Mouse (Mus musculus) intestine, embryonic 14.5 days (tissue): ENCODE measurements around the gene Ift122. TPM values are rescaled to one million over a fixed set of nuclear protein-coding genes. Genes with fewer than 3 reads are reported as not detected.
"Not testable (repeated sequence)": the region's sequence is repeated elsewhere in the genome, so short reads cannot be mapped to it uniquely, and the experiment has no call there.

ENCODE experiments used
- ATAC-seq: fragments of 200-750 bp; cut with Nextera tagmentation; replicated peaks from 2 replicates; pipeline ENCODE4 v1.8.0; 2017; ENCODE audit warnings: low read depth, moderate number of reproducible peaks, moderate TSS enrichment, moderate library complexity; ENCODE audit not compliant: low FRiP score, low TSS enrichment
- DNase-seq: peaks from one replicate; pipeline ENCODE4 v3.0.0-alpha.2; 2018; ENCODE audit warnings: low spot score
- H3K27ac ChIP-seq: fragments of 300-500 bp; sonication (generic); 2 replicates; pipeline ENCODE4 v1.5.1; 2014; ENCODE audit warnings: low read depth, mild to moderate bottlenecking, control low read depth
- H3K27me3 ChIP-seq: fragments of 300-500 bp; sonication (generic); replicated peaks from 2 replicates; pipeline ENCODE4 v1.6.1; 2014; ENCODE audit warnings: low read length, control low read depth; ENCODE audit not compliant: control insufficient read depth, insufficient read depth
- H3K36me3 ChIP-seq: fragments of 300-500 bp; sonication (generic); 2 replicates; pipeline ENCODE4 v1.6.1; 2014; ENCODE audit warnings: low read length, control low read depth; ENCODE audit not compliant: control insufficient read depth, insufficient read depth
- H3K4me1 ChIP-seq: fragments of 300-500 bp; sonication (generic); replicated peaks from 2 replicates; pipeline ENCODE4 v1.6.1; 2014; ENCODE audit warnings: low read length, control low read depth, mixed read lengths; ENCODE audit not compliant: control insufficient read depth, insufficient read depth
- H3K4me2 ChIP-seq: fragments of 300-500 bp; sonication (generic); 2 replicates; pipeline ENCODE4 v1.6.1; 2014; ENCODE audit warnings: low read length
- H3K4me3 ChIP-seq: fragments of 300-500 bp; sonication (generic); 2 replicates; pipeline ENCODE4 v1.5.1; 2014; ENCODE audit warnings: low read depth, low read length, control low read depth, mixed read lengths
- H3K9ac ChIP-seq: fragments of 300-500 bp; sonication (generic); 2 replicates; pipeline ENCODE4 v1.6.1; 2014; ENCODE audit warnings: mild to moderate bottlenecking, low read length
- H3K9me3 ChIP-seq: fragments of 300-500 bp; sonication (generic); 2 replicates; pipeline ENCODE4 v1.6.1; 2016; ENCODE audit warnings: low read length, control low read depth; ENCODE audit not compliant: control insufficient read depth
- WGBS: fragments of 180-500 bp; shearing (Covaris S2); extraction: QIAGEN DNeasy Blood & Tissue Kit; methylation state at CpG from one replicate; pipeline ENCODE4 v1.1.7; 2014; 5-methylcytosine and 5-hydroxymethylcytosine counted together
- polyA plus RNA-seq: library from polyadenylated mRNA; unstranded; fragments of >200 nt; fragmentation: Nextera tagmentation; extraction: Ambion mirVana; gene quantifications from 2 replicates; pipeline ENCODE4 v1.2.1, GENCODE M21; 2014

Gene Ift122
- polyA plus RNA-seq, 1 experiment from 2014 or later, result 18.4 TPM

DNA sequence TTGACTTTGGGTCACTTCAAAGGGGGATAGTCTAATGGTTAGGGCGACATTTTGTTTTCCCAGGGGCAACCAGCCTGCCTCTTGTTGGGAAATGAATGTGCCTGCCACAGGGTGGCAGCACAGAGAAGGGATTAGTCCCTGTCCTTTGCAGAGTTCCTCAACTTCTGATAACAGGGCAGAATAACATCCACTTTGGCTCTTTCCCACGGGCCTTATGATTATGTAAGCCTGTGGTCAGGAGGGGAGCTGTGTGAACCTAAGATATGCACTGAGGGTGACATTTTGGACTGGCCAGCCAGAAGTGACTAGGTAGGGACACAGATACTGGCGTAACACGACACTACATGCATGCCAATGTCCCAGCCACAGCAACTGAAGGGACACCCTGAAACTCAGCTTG is 39.2 kb upstream of the Ift122 start:
- WGBS, result 30% methylated on average over 4 of the region's 4 CpGs
- no peak for DNase-seq
- H3K9ac ChIP-seq, result no peak overlapping the region
- no peaks in the 10 kb centered on the region for H3K9me3 ChIP-seq
- no peak overlapping the region for H3K4me2 ChIP-seq
- H3K4me1 ChIP-seq, result no peaks in the 10 kb centered on the region
- H3K27me3 ChIP-seq, result no peaks in the 10 kb centered on the region
- H3K27ac ChIP-seq, result no peak overlapping the region
- no peak overlapping the region for H3K4me3 ChIP-seq
- no peaks in the 10 kb centered on the region for H3K36me3 ChIP-seq
- no peak for ATAC-seq

DNA sequence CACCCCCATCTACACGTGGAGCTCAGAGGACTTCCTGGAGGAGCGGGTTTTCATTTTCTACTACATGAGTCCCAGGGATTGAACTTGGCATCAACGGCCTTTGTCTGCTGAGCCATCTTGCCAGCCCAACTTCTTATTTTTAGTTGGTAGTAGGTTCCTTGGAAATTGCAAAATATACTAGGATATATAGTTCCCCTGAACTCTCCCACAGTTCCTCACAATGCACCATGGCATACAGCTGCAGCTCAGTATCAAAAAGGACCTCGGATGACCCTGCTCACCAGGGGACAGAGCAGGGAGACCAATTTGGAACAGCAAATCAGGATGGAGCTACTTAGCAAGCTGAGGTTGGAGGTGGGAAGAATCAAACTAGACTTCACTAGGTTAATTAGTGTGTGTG is 38.2 kb upstream of the Ift122 start:
- Histone ChIP-seq H3K27ac (no peak overlapping the region), H3K4me3 (no peak overlapping the region), H3K9ac (no peak overlapping the region), H3K27me3 (no peaks in the 10 kb centered on the region), H3K4me2 (no peak overlapping the region), H3K4me1 (no peaks in the 10 kb centered on the region), H3K9me3 (no peaks in the 10 kb centered on the region), H3K36me3 (no peaks in the 10 kb centered on the region)
- DNase-seq (no peak), ATAC-seq (no peak)
- WGBS, result 80% methylated on average over 4 of the region's 4 CpGs

DNA sequence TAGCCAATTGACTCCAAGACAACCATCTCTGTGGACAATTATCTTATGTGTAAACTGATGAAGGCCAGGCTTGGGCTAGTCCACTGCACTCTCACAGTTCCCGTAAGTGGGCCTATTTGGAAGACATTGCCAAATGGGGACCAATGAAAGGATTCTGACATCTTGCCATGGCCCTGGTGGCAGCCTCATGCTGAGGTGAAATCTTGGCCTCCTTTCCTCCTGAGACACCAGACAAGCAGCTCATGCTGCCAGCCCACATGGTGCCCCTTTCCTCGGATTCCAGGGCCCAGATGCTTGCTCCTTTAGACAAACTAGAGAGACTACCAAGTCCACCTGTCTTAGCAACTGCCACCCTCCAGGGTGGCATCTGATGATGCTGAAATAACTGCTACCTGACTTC is 35.1 kb upstream of the Ift122 start:
- Histone ChIP-seq H3K27me3 (no peaks in the 10 kb centered on the region), H3K9ac (no peak overlapping the region), H3K9me3 (no peaks in the 10 kb centered on the region), H3K4me1 (no peaks in the 10 kb centered on the region), H3K27ac (no peak overlapping the region), H3K36me3 (no peaks in the 10 kb centered on the region), H3K4me2 (no peak overlapping the region), H3K4me3 (no peak overlapping the region)
- 72% methylated on average over 2 of the region's 2 CpGs for WGBS
- DNase-seq, result no peak
- ATAC-seq, result no peak

DNA sequence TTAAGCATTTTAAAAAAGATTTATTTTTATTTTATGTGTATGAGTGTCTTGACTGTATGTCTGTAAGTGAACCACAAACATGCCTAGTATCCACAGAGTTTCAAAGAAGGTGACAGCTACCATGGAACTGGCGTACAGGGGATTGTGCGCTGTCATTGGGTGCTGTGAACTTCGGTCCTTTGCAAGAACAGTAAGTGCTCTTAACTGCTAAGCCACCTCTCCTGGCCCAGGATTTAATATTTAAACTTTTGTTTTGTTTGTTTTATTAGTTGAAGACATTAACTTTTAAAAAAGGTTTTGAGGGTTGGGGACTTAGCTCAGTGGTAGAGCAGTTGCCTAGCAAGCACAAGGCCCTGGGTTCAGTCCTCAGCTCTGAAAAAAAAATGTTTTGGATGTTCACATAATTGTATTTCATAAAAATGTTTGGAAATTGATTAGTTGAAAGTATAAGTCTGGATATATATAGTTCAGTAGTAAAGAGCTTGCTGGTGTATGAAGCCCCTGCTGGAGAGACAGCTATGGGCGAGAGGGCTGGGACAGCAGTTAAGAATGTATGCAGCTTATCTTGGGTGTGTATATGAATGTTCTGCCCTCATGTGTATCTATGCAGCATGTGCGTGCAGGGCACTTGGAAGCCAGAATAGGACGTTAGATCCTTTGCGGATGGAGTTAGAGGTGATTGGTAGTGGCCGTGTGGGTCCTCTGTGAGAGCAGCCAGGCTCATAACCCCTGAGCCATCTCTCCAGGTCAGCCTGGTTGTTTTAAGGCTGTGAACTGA is 31.9 kb upstream of the Ift122 start:
- no peak overlapping the region for H3K4me3 ChIP-seq
- WGBS, result 78% methylated on average over 8 of the region's 8 CpGs
- H3K36me3 ChIP-seq, result no peaks in the 10 kb centered on the region
- H3K4me1 ChIP-seq, result no peaks in the 10 kb centered on the region
- H3K27ac ChIP-seq, result no peak overlapping the region
- no peak overlapping the region for H3K4me2 ChIP-seq
- no peaks in the 10 kb centered on the region for H3K27me3 ChIP-seq
- no peak overlapping the region for H3K9ac ChIP-seq
- no peak for DNase-seq
- no peaks in the 10 kb centered on the region for H3K9me3 ChIP-seq
- ATAC-seq, result no peak

DNA sequence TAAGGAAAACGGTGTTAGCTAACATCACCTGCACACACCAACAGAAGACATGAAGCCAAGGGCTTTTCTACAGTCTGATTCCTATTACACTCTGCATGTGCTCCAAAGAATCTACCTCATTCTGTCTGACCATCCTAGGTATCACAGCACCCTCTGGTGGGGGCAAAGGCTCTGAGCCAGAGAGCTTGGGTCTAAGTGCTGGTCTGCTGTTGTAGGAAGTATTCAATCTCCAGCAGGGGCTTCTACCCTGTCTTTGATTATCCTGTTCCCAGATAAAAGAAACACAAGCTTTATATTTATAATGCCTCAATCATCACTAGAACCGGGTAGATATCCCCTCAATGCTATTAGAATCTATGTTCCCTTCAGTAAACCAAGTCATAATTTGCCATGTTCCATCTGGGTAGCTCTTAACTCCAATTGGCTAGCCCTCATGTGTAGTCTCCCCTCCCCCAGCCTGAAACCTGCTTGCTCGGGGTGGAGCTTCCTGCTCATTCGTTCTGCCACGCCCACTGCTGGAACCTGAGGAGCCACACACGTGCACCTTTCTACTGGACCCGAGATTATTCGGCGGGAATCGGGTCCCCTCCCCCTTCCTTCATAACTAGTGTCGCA is 29.3 kb upstream of the Ift122 start:
- Histone ChIP-seq H3K4me2 (peak overlapping the region; percentile 45), H3K27ac (peak overlapping the region; percentile 30; the same call in 1 of the 2 replicates)
- not testable (repeated sequence) for H3K36me3 ChIP-seq, H3K4me1 ChIP-seq, H3K4me3 ChIP-seq, H3K9me3 ChIP-seq, H3K9ac ChIP-seq, H3K27me3 ChIP-seq
- WGBS, result 4% methylated on average over 4 of the region's 11 CpGs
- DNase-seq (peak; percentile 85), ATAC-seq (peak; percentile 96)

DNA sequence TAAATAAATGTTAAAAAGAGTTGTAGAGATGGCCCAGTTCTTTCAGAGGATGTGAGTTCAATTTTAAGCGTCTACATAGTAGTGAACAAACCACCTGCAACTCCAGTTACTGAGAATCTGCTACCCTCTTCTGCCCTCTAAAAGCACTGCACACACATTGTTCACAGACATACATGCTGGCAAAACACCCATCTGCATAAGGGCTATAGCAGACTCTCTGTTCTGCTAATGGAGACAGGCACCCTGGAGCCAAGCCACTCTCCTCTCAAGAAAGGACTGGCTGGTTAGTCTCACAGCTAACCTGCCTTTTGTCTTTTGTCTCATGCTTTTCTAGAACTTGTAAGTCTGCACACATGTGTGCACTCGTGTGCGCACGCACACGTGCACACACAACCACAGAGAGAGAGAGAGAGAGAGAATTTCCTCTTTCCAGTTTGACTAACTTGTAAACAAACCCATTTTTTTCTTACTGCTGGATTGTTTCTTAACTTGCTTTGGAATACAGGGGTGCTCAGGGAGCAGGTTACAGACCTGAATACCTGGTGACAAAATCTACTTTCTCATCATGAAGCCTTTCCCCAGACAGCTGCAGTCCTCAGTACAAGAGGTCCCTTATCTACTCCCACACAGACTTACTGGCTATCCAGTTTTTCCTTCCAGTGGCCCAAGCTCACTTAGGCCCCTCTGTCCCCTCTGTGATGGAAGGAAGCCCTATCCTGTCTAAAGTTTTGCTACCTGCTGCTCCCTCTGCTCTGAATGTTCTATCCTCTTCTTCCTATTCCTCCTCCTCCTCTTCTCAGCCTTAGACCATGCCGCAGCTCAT is 22.3 kb upstream of the Ift122 start:
- H3K4me1 ChIP-seq, result no peaks in the 10 kb centered on the region
- DNase-seq (no peak), ATAC-seq (no peak)
- no peaks in the 10 kb centered on the region for H3K27me3 ChIP-seq
- H3K4me2 ChIP-seq, result no peak overlapping the region
- no peak overlapping the region for H3K27ac ChIP-seq
- H3K9me3 ChIP-seq, result no peaks in the 10 kb centered on the region
- H3K4me3 ChIP-seq, result no peak overlapping the region
- no peak overlapping the region for H3K9ac ChIP-seq
- 86% methylated on average over 6 of the region's 6 CpGs for WGBS
- H3K36me3 ChIP-seq, result no peaks in the 10 kb centered on the region

DNA sequence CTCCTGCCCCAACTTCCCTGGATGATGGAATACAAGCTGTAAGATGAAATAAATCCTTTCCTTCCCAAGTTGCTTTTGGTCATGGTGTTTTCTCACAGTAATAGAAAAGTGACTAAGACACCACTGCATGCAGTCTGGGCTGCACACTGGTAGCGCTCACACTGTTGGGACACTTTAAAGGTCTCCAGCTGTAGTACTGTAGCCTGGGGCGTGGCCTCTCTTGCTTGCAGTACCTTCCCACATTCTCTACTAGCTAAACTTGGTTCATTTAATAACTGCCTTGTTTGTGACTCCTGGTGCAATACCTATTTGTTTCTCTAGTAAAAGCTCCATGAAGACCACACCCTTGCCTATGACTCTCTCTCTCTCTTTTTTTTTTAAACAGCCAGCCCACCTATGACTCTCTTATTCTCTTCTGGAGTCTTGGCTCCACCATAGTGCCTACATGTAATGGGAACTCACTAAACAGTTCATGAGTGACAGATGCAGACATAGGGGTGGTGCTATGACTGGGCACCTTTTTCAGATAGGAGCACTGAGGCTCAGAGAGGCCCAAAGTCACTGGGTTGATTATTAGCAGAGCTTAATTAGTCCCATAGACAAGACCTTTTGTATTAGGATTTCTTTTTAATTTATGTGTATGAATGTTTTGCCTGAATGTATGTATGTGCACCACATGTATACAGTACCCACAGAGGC is 21.0 kb upstream of the Ift122 start:
- Histone ChIP-seq H3K27me3 (no peaks in the 10 kb centered on the region), H3K36me3 (no peaks in the 10 kb centered on the region), H3K4me1 (no peaks in the 10 kb centered on the region), H3K9me3 (no peaks in the 10 kb centered on the region), H3K4me2 (no peak overlapping the region), H3K4me3 (no peak overlapping the region), H3K9ac (no peak overlapping the region), H3K27ac (no peak overlapping the region)
- no peak for ATAC-seq
- no peak for DNase-seq
- WGBS, result 84% methylated on average over 2 of the region's 2 CpGs

DNA sequence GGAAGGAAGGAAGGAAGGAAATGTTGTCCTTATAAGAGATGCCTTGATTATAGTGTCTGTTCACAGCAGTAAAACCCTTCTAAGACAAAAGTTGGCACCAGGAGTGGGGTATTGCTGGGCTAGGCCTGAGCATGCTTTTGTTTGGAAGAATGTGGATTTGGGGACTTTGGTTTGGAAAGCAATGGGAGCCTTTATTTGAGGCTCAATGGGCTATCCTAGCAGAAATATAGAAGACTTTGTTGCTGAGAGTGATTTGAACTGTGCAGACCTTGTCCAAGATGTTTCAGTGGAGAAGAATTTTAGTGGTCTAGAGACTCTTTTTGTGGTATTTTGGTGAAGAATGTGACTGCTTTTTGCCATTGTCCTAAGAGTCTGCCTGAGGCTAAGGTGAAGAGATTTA is 19.4 kb upstream of the Ift122 start:
- no peak overlapping the region for H3K4me2 ChIP-seq
- DNase-seq (no peak), ATAC-seq (no peak)
- no peak overlapping the region for H3K27ac ChIP-seq
- no peak overlapping the region for H3K9ac ChIP-seq
- no peaks in the 10 kb centered on the region for H3K27me3 ChIP-seq
- H3K4me3 ChIP-seq, result no peak overlapping the region
- no peaks in the 10 kb centered on the region; the same call in 1 of the 2 replicates for H3K4me1 ChIP-seq
- H3K36me3 ChIP-seq, result no peaks in the 10 kb centered on the region
- H3K9me3 ChIP-seq, result no peaks in the 10 kb centered on the region
